Mouse (Mus musculus) heart, postnatal 36 days (tissue): Measurements from ENCODE around the gene Nrxn1. TPM values are rescaled to one million over a fixed set of nuclear protein-coding genes. Genes with fewer than 3 reads are reported as not detected.

Experiments used
- DNase-seq, 2 experiments: peaks; one replicate each; pipeline ENCODE4 v3.0.0; 2021 to 2022
- intact Hi-C: fragments of 180-260 bp; cut with DNase I; formaldehyde crosslinking; loops from one replicate; pipeline ENCODE4 v1.15.1; 2025
- total RNA-seq, 2 experiments: library from RNA; stranded (reverse); gene quantifications; 2 replicates each; pipeline ENCODE4 v1.2.3; 2021

Gene Nrxn1
- total RNA-seq, 2 experiments from 2014 or later = 1.5 to 3.0 TPM

DNA sequence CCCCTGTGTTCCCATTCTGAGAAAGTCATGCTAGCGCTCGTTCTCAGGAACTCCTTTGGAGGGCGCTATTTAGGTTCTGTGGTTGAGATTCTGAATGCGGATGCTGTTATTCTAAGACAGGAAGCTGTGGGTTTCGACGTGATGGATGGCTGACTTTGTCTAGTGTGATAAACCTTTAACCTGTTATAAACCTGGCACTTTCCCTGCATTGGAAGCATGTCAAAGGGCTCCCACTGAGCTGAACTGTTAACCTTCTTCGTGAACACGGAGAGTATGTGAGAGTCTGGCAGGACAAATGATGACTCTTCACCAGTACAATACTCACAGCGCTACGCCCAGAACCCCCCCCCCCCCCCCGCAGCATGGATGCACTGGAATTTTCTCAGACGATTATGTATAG, 962.0 kb downstream of the Nrxn1 start:
- no peak for DNase-seq
- intact Hi-C loops = no loop called here

DNA sequence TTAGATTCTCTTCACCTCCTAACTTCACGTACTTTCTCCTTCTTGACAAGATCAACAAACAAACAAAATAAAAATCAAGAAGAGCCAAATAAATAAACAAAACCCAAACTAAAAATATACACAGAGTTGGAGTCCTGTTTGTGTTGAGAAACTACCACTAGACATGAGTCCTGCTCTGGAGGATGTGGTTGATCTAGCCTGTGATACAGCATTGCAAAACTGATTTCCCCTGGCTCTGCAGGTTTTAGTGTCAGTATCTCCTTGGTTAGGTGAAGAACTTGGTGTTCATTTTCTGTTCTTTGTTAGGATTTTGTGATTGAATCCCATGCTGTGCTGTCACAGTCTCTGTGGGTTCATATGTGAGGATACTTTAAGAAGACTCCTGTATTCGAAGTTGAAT, 963.7 kb downstream of the Nrxn1 start:
- intact Hi-C loops = no loop called here
- no peak for DNase-seq

DNA sequence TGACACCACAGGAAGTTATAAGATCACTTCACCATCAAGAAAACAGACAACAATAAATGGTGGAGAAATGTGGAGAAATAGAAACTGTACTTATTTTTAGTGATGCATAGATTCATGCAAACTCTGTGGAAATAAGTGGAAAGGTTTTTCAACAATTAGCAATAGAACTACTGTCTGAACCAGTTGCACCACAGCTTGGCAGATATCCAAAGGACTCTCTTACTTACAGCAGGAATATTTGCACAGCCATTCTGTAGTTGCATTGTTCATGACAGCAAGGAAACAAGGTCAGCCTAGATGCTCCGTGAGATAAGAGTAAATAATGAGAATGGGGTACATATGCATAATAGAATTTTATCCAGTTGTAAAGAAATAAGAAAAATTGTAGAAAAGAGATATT, 965.3 kb downstream of the Nrxn1 start:
- intact Hi-C loops = no loop called here
- DNase-seq = no peak

DNA sequence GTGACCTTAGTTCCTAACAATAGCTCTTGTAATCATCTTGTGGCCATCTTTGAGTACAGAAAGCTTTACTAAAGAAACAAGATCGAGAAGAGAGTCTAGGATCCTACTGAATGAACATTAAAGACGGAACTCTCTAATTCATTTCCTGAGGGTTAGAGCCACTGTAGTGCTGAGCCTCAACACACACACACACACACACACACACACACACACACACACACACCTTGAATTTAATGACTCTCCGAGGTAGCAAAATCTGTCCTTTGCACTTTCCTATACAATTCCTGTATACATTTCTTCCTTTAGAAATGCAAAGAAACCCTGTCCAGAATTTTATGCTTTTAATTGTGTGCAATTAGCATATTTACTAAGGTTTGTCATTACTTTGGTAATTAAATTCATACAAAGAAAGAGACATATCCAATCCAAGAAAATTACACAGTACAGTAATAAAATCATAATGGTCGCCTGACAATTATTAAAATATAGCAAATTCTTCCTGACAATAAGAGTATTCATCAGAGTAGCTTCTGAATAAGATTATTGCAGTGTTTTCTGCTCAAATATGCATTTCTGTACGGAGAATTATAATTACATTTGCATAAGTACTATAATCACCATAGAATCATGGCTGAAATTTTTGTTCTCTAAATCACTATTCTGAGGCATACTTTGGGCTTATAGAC, 969.9 kb downstream of the Nrxn1 start:
- intact Hi-C loops = no loop called here
- no peak for DNase-seq

DNA sequence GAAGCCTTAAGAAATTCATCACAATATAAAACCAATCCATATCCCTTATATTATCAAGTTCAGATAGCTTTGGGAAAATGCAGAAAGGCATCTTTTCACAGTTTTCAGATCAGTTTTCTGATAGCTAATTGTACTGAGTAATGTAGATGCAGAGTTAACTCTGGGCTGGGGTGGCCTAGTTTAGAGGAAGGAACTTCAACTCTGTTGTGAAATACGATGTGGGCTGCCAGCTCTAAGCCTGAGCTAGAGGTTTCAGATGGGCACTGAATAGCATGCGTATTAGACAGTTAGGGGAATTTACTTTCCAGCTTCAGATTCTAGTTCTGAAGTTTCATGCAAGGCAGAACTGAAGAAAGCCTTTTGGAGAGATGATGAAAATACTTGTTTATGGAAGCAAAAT, 976.6 kb downstream of the Nrxn1 start:
- intact Hi-C loops = no loop called here
- no peak for DNase-seq

DNA sequence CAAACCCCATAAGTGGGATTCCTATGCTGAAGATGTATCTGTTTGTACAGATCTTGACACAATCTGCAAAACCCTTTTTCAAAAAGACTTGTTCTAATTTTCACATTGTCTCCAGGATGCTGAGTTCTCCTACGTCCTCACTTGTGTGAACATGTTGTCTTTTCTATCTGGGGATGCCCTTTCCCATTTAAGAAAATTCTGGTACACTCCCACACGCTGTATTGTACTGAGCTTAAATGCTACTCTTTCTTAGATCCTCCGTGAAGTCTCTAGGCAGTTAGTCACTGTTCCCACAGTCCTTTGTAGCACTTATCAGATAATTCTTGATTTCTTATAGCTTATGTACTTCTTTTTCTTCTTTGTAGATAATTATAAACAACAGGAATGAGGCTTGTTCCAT, 997.9 kb downstream of the Nrxn1 start:
- no peak for DNase-seq
- intact Hi-C loops = no loop called here

DNA sequence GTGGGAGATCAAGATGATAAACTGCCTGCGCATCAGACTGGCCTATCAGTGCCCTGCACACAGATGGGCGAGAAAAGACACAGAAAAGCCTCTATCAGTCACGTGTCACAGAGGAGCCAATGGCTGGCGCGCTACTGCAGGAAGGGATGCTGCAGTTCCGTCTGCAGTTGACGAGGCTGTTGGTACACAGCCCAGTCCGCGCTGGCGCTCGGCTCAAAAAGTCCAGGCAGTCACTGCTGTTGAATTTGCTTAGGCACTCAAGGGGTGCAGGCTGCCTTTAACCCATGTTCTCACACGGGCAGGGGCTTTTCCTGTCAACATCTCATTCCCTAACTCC, 1004.6 kb downstream of the Nrxn1 start:
- intact Hi-C loops = no loop called here
- DNase-seq = peak; percentile 2 to 8

DNA sequence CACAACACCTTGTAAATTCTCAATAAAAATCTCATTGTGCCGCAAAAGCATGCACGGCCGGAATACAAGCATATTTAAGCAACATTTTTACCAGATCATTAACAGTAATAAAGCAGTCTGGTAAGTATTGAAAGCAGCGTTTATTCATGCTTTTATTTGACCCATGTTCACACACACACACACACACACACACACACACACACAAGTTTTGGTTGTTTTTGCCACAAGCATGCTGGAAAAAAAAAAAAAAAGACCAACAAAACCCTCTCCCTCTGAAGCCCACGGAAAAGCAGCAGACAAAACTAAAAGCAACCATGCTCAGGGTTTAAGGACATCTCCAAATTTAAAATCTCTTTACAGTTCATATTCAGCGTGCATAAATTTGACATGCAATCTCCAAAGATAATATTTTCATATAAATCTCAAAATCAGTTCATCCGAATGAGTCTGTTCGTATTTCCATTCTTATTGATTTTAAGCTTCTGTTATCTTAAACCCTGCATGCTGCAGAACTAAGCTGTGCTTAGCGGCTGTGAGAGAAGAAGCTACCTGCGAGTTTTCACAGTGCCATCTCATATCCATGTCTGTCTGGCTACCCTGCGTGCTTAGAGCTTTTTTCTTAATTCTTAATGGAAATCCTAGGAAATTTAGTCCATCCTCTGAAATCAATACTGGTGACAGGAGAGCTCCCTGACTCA, 1005.1 kb downstream of the Nrxn1 start:
- DNase-seq = no peak
- intact Hi-C loops = no loop called here

DNA sequence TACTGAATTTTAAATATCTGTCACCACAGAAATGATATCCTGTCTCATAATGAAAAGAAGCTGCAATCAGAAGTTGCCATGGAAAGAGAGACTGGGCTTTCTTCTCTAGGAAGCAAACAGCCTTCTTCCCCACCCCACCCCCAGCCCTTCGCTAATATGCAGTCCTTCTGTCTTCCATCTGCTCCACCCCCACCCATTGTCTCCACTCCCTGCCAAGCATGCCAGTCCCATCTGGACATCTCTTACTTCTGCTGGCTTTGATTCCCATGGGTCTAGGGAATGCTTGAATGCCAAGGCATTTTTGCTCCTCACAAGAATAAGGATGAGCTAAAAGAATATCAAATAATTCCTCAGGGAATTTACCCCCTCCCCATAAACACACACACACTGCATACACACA, 1006.0 kb downstream of the Nrxn1 start:
- intact Hi-C loops = no loop called here
- no peak for DNase-seq

DNA sequence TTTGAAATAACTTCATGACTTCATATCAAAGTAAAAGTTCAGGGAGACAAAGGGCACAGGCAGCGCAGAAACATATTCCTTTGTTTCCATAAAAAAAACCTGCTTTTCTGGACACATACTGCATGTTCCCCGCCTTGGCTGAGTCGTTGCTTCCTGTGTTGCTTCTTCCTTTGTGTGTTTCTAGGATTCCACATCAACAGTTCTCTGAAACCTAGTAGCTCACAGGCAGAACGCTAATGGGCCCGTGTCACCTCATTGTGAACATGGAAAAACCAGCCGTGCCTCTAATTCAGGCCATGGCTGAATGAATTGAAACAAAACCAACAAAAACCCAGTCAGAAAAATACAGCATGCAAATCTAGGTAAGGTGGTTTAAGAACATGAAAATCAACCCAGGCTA, 1013.9 kb downstream of the Nrxn1 start:
- DNase-seq = no peak

DNA sequence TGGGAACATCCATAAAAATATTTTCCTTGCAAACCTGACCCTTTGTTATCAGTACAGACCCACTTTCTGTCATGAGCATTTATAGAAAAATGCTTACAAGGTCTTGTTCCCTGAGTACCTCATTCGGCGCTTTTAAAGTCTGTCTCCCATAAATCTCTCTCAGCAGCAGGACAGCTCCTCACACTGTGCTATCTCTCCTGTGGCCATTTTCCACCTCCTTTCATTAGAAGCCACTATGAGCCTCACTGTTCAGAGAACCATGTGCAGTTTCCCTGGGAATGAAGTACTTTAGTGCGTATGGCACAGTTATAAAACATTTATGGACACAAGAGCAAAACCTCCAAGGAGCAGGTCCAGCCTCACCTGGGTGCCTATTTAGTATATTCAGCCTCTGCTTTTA, 1014.4 kb downstream of the Nrxn1 start:
- DNase-seq = no peak
- intact Hi-C loops = no loop called here

More for the DNA sequence above, 1013.9 kb downstream of the Nrxn1 start:
- intact Hi-C loops = no loop called here

DNA sequence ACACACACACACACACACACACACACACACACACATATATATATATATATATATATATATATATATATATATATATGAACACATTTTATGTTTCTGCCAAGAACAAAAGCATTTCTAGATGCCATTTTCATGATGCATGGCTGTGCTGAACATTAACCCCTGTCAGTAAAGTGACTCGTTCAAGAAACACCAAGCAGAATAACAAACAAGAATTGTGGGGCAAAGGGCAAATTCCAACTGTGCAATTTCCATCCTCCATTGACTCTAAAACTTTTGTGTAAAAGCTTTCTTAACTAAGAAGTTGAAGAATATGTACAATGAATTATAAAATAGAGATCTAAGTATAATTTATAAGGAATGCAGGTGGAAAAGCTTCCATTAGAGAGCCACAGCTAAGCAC, 1030.0 kb downstream of the Nrxn1 start:
- DNase-seq = no peak
- intact Hi-C loops = no loop called here

DNA sequence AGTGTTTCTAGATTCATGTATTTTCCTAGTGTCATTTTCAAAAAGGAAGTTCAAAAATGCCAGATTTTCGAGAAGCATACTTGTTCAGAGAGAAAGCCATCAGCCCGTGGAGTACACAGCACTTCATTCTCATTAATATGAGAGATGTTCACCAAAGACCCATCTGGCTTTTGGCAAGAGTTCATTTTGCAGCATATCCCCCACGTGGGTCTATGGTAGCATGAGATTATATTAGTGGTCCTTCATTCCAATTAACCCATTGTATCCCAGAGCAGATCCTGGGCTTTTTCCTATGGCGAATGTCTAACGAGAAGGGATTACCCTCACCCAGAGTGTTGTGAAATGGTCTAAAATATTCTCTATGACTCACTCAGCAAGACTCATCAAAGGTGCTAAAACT, 1032.0 kb downstream of the Nrxn1 start:
- DNase-seq = no peak
- intact Hi-C loops = no loop called here

DNA sequence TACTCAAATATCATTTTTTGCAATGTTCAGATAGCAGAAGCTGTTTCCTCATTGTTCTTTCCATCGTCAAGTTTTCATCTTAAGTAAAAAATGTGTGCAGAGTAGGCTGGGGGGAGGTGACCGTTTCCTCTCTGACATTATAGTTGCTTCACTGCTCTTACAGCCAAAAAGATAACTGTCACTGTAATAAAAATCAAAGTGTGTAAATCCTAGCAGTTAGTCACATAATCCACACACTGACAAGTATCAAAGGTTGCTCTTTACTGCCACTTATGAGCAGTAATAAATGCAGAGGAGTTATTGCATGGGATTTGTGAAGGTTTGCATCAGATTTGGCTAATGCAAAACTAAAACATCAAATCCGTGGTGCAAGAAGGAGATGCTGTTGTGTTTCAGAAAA, 1032.7 kb downstream of the Nrxn1 start:
- intact Hi-C loops = no loop called here
- DNase-seq = no peak

DNA sequence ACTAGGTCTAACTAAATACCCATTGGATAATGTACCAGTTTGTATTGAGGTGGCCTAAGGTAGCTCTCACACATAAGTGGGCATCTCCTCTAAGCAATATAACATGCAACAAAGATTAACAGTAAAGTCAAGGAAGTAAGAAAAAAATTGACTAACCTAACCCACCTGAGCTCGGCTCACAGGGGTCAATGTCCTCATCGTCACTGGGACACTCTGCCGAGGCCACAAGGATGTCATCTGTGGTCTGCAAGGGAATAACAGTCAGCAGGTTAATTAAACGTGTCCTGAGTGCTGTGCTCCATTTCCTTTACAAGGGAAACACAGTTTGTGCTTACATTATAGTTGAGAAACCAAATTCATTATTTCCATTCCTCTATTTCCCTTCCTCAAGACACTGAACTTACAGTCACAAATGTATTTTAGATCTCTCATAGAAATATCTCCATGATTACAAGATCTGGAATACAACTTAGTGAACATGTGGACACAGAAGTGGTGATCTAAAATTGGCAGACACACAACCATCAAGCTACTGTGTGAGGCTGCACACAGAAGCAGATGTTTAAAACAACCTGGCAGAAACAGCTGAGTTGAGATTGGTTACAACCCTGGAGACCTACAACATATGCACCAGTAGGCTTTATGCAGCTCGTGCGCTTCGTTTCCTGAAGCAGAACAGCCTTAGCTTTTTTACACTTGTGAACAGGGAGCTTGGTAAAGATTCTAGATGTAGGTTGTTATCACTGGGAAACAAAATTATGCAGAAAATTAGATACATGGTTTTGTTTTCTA, 1033.4 kb downstream of the Nrxn1 start:
- intact Hi-C loops = no loop called here
- no peak for DNase-seq

DNA sequence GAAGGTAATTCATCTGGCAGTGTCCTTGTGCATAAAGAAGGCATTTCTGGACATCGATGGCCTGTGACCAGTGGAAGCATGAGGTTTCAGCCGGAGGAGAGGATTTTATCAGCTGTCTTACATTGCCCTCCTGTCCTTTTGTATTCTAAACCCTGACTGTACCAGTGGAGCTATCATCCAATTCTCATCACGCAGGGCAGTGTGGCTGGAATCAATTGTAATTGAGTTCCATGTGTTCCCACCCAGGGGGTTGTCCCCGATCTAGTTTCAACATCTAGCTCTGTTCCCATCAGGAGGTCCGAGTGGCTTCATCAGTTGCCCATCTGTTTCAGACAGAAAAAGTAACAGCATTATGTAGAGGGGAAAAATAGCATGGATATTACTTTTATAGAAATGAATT, 1038.6 kb downstream of the Nrxn1 start:
- DNase-seq = no peak
- intact Hi-C loops = no loop called here

DNA sequence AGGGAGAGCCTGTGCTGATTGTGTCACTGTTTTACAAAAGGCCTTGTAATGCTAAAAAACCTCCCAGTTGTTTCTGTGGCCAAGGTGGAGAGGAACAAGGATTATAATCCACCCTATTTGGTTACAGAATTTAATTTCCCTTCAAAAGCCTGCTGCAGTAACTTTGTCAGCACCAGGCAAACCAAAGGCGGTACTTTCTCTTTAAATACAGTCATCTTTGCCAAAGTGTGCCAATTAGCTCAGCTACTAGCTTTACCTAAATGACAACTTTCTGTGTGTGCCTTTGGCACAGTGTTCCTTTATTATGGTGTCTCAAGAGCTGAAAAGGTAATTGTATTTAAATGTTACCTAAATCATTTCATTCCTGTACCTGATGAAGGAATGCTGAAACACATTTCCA, 1053.6 kb downstream of the Nrxn1 start:
- intact Hi-C loops = no loop called here
- DNase-seq = no peak

DNA sequence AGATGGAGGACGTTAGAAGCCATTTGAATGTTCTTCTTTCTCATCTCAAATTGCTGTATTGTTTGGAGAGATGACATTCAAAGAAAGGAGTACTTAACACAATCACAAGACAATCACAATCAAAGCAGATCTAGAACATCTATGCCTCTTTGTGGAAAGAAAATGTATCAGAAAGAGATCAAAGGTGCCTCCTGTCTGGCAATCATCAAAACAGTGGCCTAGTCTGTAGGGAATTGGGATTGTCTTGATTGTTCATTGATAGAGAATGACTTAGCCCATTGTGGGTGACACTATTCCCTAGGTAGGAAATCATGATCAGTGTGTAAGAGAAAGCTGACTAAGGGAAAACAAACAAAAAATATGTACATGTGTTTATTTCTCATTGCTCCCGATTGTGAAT, 1060.5 kb downstream of the Nrxn1 start:
- DNase-seq = no peak
- intact Hi-C loops = no loop called here

DNA sequence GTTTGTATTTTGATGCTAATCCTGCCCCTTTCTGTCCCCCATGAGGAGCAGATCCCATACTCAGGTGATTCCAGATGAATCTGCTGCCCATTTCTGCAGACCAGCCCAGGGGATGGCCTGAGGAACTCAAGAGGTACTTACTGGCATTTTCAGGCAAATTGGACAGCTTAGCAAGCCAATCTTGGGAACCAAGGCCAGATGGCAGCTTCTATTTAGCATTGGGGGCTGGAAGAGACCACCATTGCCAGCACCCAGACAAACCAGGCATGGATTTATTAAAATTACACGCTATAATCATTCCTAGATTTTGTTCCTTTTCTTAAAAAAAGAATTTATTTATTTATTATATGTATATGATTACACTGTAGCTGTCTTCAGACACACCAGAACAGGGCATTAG, 1076.2 kb downstream of the Nrxn1 start:
- no peak for DNase-seq
- intact Hi-C loops = no loop called here

DNA sequence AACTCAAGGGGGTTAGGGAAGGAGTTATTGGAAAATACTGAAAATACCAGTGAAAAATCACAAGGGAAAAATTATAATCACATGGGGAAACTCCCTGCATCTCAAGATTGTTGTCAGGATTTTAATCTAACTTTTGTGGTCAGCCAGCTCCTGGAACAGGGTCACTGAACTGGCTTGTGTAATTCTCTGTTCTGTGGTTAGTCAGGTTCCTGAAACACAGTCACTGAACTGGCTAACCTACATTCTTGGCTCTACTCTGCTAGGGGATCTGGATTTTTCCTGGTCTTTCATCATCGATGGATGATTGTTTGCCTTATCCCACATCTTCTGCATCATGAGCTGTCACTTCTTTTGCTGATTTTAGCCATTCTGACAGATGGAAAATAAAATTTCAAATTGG, 1081.1 kb downstream of the Nrxn1 start:
- intact Hi-C loops = no loop called here
- DNase-seq = no peak

DNA sequence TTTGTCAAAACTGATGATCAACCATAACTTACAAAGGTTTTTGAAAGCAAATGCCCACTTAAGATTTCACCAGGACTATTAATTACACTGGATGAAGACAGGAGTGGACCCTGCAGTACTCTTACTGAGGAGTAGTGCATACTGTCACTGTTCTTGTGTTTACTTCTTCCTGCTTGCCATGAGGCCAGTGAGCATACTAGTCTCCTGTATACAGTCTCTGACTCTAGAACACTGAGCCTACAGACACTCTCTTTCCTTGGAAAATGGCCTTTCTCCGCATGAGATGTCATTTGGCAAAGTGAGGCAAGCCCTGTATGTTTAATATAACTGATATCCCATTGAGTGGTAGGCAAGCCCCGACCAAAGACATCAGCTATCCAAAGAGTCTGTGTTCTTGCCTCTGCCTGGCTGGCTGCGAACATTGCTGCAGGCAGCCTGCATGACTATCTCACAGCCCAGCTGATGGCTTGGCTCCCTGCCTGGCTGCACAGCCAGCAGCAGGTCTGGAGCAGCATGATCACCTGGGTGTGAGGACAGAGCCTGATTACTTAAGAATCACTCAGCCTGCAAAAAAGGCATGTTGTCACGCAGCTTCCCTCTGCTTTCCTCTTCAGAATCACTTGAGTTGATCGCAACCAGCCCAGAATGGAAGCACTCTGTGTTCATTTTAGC, 1085.3 kb downstream of the Nrxn1 start:
- intact Hi-C loops = no loop called here
- DNase-seq = peak in 1 of 2 experiments; percentile 3
